Mouse (Mus musculus) hindbrain, embryonic 12.5 days (tissue): Measurements from ENCODE around the gene Zmat5. TPM values are rescaled to one million over a fixed set of nuclear protein-coding genes. Genes with fewer than 3 reads are reported as not detected.

Source experiments
- ATAC-seq: fragments of 200-750 bp; cut with Nextera tagmentation; 2 replicates; pipeline ENCODE4 v1.8.0; 2017; ENCODE audit warnings: moderate TSS enrichment; ENCODE audit not compliant: low FRiP score
- H3K27ac ChIP-seq: fragments of 300-500 bp; sonication (generic); 2 replicates; pipeline ENCODE4 v1.5.1; 2016; ENCODE audit warnings: mild to moderate bottlenecking
- H3K27me3 ChIP-seq: fragments of 300-500 bp; sonication (generic); 2 replicates; pipeline ENCODE4 v1.6.1; 2016; ENCODE audit warnings: mild to moderate bottlenecking
- H3K36me3 ChIP-seq: fragments of 300-500 bp; sonication (generic); 2 replicates; pipeline ENCODE4 v1.6.1; 2016; ENCODE audit warnings: mild to moderate bottlenecking
- H3K4me1 ChIP-seq: fragments of 300-500 bp; sonication (generic); 2 replicates; pipeline ENCODE4 v1.6.1; 2016
- H3K4me2 ChIP-seq: fragments of 300-500 bp; sonication (generic); replicated peaks from 2 replicates; pipeline ENCODE4 v1.6.1; 2016; ENCODE audit warnings: mild to moderate bottlenecking
- H3K4me3 ChIP-seq: fragments of 300-500 bp; sonication (generic); 2 replicates; pipeline ENCODE4 v1.5.1; 2016; ENCODE audit warnings: mild to moderate bottlenecking
- H3K9ac ChIP-seq: fragments of 300-500 bp; sonication (generic); 2 replicates; pipeline ENCODE4 v1.6.1; 2016; ENCODE audit warnings: mild to moderate bottlenecking, moderate library complexity
- H3K9me3 ChIP-seq: fragments of 300-500 bp; sonication (generic); replicated peaks from 2 replicates; pipeline ENCODE4 v1.6.1; 2016; ENCODE audit warnings: mild to moderate bottlenecking
- WGBS: fragments of 180-500 bp; shearing (Covaris S2); methylation state at CpG from one replicate; pipeline ENCODE4 v1.1.7; 2016; 5-methylcytosine and 5-hydroxymethylcytosine counted together
- polyA plus RNA-seq: library from polyadenylated mRNA; unstranded; fragments of >200 nt; fragmentation: Nextera tagmentation; extraction: Ambion mirVana; gene quantifications from 2 replicates; pipeline ENCODE4 v1.2.1, GENCODE M21; 2016

The Zmat5 gene
- 64.6 and 68.9 TPM in 2 replicates for polyA plus RNA-seq

- WGBS, result under 1% methylated on average over 47 of the region's 47 CpGs
- peak within 1 kb of the TSS; percentile 90 for H3K4me2 ChIP-seq
- ATAC-seq, result peak; percentile 97
- H3K4me3 ChIP-seq, result peak within 1 kb of the TSS; percentile 79
- peak within 1 kb of the TSS; percentile 46; the same call in 1 of the 2 replicates for H3K27ac ChIP-seq
- no peaks in the 10 kb centered on the region for H3K27me3 ChIP-seq
- H3K9me3 ChIP-seq, result no peaks in the 10 kb centered on the region
- peaks cover 16% of the 10 kb centered on the region for H3K4me1 ChIP-seq
- peak within 1 kb of the TSS; percentile 76 for H3K9ac ChIP-seq
- peaks cover 19% of the 10 kb centered on the region for H3K36me3 ChIP-seq
These were observed at the start of gene Zmat5, which contains the start of gene Uqcr10 for GRCm38 (mm10) chr11:4704072-4704964. TSS of gene Zmat5 (plus strand) at chr11:4704678. TSS of gene Uqcr10 (minus strand) at chr11:4704342.

GRCm38 (mm10) chr11:4659818-4660217 lies 44.7 kb upstream of the Zmat5 start:
- no peak overlapping the region for H3K4me2 ChIP-seq
- no peaks in the 10 kb centered on the region for H3K4me1 ChIP-seq
- WGBS, result 100% methylated on average over 1 of the region's 1 CpGs
- H3K9ac ChIP-seq, result no peak overlapping the region
- H3K9me3 ChIP-seq, result no peaks in the 10 kb centered on the region
- H3K4me3 ChIP-seq, result no peak overlapping the region
- H3K27me3 ChIP-seq, result no peaks in the 10 kb centered on the region
- ATAC-seq, result no peak
- H3K27ac ChIP-seq, result no peak overlapping the region
- peaks cover 55% of the 10 kb centered on the region for H3K36me3 ChIP-seq

GRCm38 (mm10) chr11:4660309-4661025 lies 44.0 kb upstream of the Zmat5 start:
- H3K36me3 ChIP-seq, result peaks cover 48% of the 10 kb centered on the region
- no peaks in the 10 kb centered on the region for H3K27me3 ChIP-seq
- 84% methylated on average over 7 of the region's 7 CpGs for WGBS
- H3K27ac ChIP-seq, result no peak overlapping the region
- H3K9ac ChIP-seq, result no peak overlapping the region
- no peak overlapping the region for H3K4me2 ChIP-seq
- ATAC-seq, result no peak
- no peaks in the 10 kb centered on the region for H3K4me1 ChIP-seq
- H3K4me3 ChIP-seq, result no peak overlapping the region
- H3K9me3 ChIP-seq, result no peaks in the 10 kb centered on the region

GRCm38 (mm10) chr11:4661324-4661723 lies 43.2 kb upstream of the Zmat5 start:
- no peak for ATAC-seq
- Histone ChIP-seq H3K9ac (no peak overlapping the region), H3K36me3 (peaks cover 48% of the 10 kb centered on the region)

GRCm38 (mm10) chr11:4661871-4662495 lies 42.5 kb upstream of the Zmat5 start:
- no peak for ATAC-seq
- 85% methylated on average over 10 of the region's 10 CpGs for WGBS
- H3K4me2 ChIP-seq, result no peak overlapping the region
- no peaks in the 10 kb centered on the region for H3K27me3 ChIP-seq
- H3K9me3 ChIP-seq, result no peaks in the 10 kb centered on the region
- H3K27ac ChIP-seq, result no peak overlapping the region
- H3K9ac ChIP-seq, result no peak overlapping the region
- H3K4me1 ChIP-seq, result no peaks in the 10 kb centered on the region
- H3K36me3 ChIP-seq, result peaks cover 48% of the 10 kb centered on the region
- no peak overlapping the region for H3K4me3 ChIP-seq

More at GRCm38 (mm10) chr11:4661324-4661723, 43.2 kb upstream of the Zmat5 start:
- Histone ChIP-seq H3K4me1 (no peaks in the 10 kb centered on the region), H3K9me3 (no peaks in the 10 kb centered on the region), H3K27ac (no peak overlapping the region), H3K4me3 (no peak overlapping the region), H3K4me2 (no peak overlapping the region), H3K27me3 (no peaks in the 10 kb centered on the region)
- WGBS, result 93% methylated on average over 4 of the region's 4 CpGs

GRCm38 (mm10) chr11:4662496-4662878 lies 42.0 kb upstream of the Zmat5 start:
- H3K27ac ChIP-seq, result no peak overlapping the region
- H3K4me1 ChIP-seq, result no peaks in the 10 kb centered on the region
- 91% methylated on average over 11 of the region's 11 CpGs for WGBS
- H3K4me2 ChIP-seq, result no peak overlapping the region
- no peaks in the 10 kb centered on the region for H3K9me3 ChIP-seq
- no peak overlapping the region for H3K4me3 ChIP-seq
- H3K9ac ChIP-seq, result no peak overlapping the region
- H3K27me3 ChIP-seq, result no peaks in the 10 kb centered on the region
- H3K36me3 ChIP-seq, result peaks cover 48% of the 10 kb centered on the region
- ATAC-seq, result no peak

- Histone ChIP-seq H3K4me1 (no peaks in the 10 kb centered on the region), H3K27ac (no peak overlapping the region), H3K4me3 (no peak overlapping the region), H3K4me2 (no peak overlapping the region), H3K9me3 (no peaks in the 10 kb centered on the region), H3K36me3 (peaks cover 47% of the 10 kb centered on the region), H3K27me3 (no peaks in the 10 kb centered on the region), H3K9ac (no peak overlapping the region)
- 91% methylated on average over 4 of the region's 4 CpGs for WGBS
- ATAC-seq, result no peak
These were observed 32.7 kb upstream of the Zmat5 start for GRCm38 (mm10) chr11:4671736-4672135.

- Histone ChIP-seq H3K27me3 (no peaks in the 10 kb centered on the region), H3K27ac (no peak overlapping the region), H3K4me2 (no peak overlapping the region), H3K36me3 (peaks cover 61% of the 10 kb centered on the region), H3K4me3 (no peak overlapping the region), H3K9ac (no peak overlapping the region), H3K4me1 (peaks cover 3% of the 10 kb centered on the region; the same call in 1 of the 2 replicates), H3K9me3 (no peaks in the 10 kb centered on the region)
- WGBS, result 89% methylated on average over 1 of the region's 1 CpGs
- ATAC-seq, result no peak
These were observed 29.9 kb upstream of the Zmat5 start for GRCm38 (mm10) chr11:4674593-4674992.

GRCm38 (mm10) chr11:4675126-4675562 lies 29.3 kb upstream of the Zmat5 start:
- peaks cover 66% of the 10 kb centered on the region for H3K36me3 ChIP-seq
- no peak overlapping the region for H3K27ac ChIP-seq
- H3K27me3 ChIP-seq, result no peaks in the 10 kb centered on the region
- no peak overlapping the region for H3K4me3 ChIP-seq
- WGBS, result 92% methylated on average over 6 of the region's 6 CpGs
- no peak overlapping the region for H3K4me2 ChIP-seq
- no peaks in the 10 kb centered on the region for H3K9me3 ChIP-seq
- peaks cover 3% of the 10 kb centered on the region; the same call in 1 of the 2 replicates for H3K4me1 ChIP-seq
- no peak for ATAC-seq
- H3K9ac ChIP-seq, result no peak overlapping the region

GRCm38 (mm10) chr11:4675693-4676092 lies 28.8 kb upstream of the Zmat5 start:
- Histone ChIP-seq H3K4me2 (no peak overlapping the region), H3K27ac (no peak overlapping the region), H3K9me3 (no peaks in the 10 kb centered on the region), H3K27me3 (no peaks in the 10 kb centered on the region), H3K4me1 (peaks cover 3% of the 10 kb centered on the region; the same call in 1 of the 2 replicates), H3K4me3 (no peak overlapping the region), H3K9ac (no peak overlapping the region), H3K36me3 (peaks cover 71% of the 10 kb centered on the region)
- WGBS, result 94% methylated on average over 6 of the region's 6 CpGs
- no peak for ATAC-seq

GRCm38 (mm10) chr11:4677250-4677872 lies 27.1 kb upstream of the Zmat5 start:
- no peak overlapping the region for H3K4me2 ChIP-seq
- no peak overlapping the region for H3K27ac ChIP-seq
- no peaks in the 10 kb centered on the region for H3K27me3 ChIP-seq
- H3K4me1 ChIP-seq, result peaks cover 3% of the 10 kb centered on the region; the same call in 1 of the 2 replicates
- H3K9me3 ChIP-seq, result no peaks in the 10 kb centered on the region
- no peak for ATAC-seq
- peaks cover 82% of the 10 kb centered on the region for H3K36me3 ChIP-seq
- no peak overlapping the region for H3K9ac ChIP-seq
- WGBS, result 88% methylated on average over 7 of the region's 7 CpGs
- no peak overlapping the region for H3K4me3 ChIP-seq
